Mouse (Mus musculus): ENCODE measurements around the gene Limch1. TPM values are rescaled to one million over a fixed set of nuclear protein-coding genes. Genes with fewer than 3 reads are reported as not detected.
A peak's percentile ranks its signal among the peaks of the same experiment; 100 is the strongest.

The Limch1 gene
- total and polyA plus RNA-seq, 3 experiments, result 0.05 TPM; not detected in 2

DNA sequence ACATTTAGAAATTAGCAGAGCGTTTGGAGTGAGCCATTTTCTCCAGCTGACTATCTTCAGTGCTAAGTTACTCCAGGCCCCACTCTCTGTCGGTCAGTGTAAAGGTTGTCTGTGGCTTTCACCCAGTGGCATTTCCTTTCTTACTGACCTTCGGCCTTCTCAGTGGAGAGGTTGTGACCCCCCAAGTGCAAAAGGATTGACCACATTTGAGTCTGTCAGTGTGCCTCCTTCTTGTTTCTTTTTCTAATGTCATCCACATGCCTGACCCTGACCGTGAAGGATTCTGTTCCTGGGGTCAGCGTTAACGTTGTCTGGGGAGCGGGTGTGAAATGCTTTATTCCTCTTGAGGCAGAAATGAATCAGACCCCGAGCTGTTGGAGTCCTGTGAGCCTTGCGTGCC lies 191.7 kb downstream of the Limch1 start:
- dilution Hi-C loops (cut with MboI; ENCODE audit: extremely low pct_ligation_motif_present, extremely low pct_unique_long_range_greater_than_20kb, low sequenced_read_pairs) (no loop called here), in situ Hi-C loops (cut with MboI; ENCODE audit: low pct_ligation_motif_present, low pct_unique_long_range_greater_than_20kb, low sequenced_read_pairs) (no loop called here)
- H3K9me3 ChIP-seq (replicated peaks; ENCODE audit: low read length), result no peaks in the 10 kb centered on the region
- H3K9ac ChIP-seq (ENCODE audit: insufficient read depth, low read depth), result no peak overlapping the region
- TF ChIP-seq POLR2A (IDR thresholded peaks at IDR 0.05; ENCODE audit: low read depth, low read length) (no peak), ZNF384 (IDR thresholded peaks at IDR 0.05; ENCODE audit: low read depth, low read length) (no peak), USF2 (conservative IDR thresholded peaks at IDR 0.05; ENCODE audit: low read depth, low read length) (no peak), ZKSCAN1 (IDR thresholded peaks at IDR 0.05; ENCODE audit: borderline replicate concordance, low read depth, low read length) (no peak), MAZ (IDR thresholded peaks at IDR 0.05; ENCODE audit: low read depth, low read length) (no peak), POLR2AphosphoS2 (IDR thresholded peaks at IDR 0.05; ENCODE audit: low read depth, low read length) (no peak), IRF4 (IDR thresholded peaks at IDR 0.05; ENCODE audit: low read depth, low read length) (no peak), MEF2A (IDR thresholded peaks at IDR 0.05; ENCODE audit: borderline replicate concordance, low read depth, low read length) (no peak), EP300 (IDR thresholded peaks at IDR 0.05; ENCODE audit: low read length) (no peak), SMC3 (IDR thresholded peaks at IDR 0.05; ENCODE audit: low read depth, low read length) (no peak), SIN3A (IDR thresholded peaks at IDR 0.05; ENCODE audit: low read length) (no peak), NRF1 (IDR thresholded peaks at IDR 0.05; ENCODE audit: low read depth, low read length) (no peak), HCFC1 (IDR thresholded peaks at IDR 0.05; ENCODE audit: low read depth, low read length) (no peak), RCOR1 (conservative IDR thresholded peaks at IDR 0.05; ENCODE audit: low read depth, low read length) (no peak), CHD2 (IDR thresholded peaks at IDR 0.05; ENCODE audit: low read length) (no peak), RAD21 (IDR thresholded peaks at IDR 0.05; ENCODE audit: low read depth, low read length) (no peak)
- no peak overlapping the region for H3K4me2 ChIP-seq (ENCODE audit: insufficient read depth, low read depth, poor library complexity, severe bottlenecking)
- H3K79me2 ChIP-seq (replicated peaks; ENCODE audit: control insufficient read depth, extremely low read depth, insufficient read depth, poor library complexity, severe bottlenecking), result no peaks in the 10 kb centered on the region
- H3K36me3 ChIP-seq (replicated peaks in 1 of 2; ENCODE audit: control insufficient read depth in 1 of 2, insufficient read depth in 1 of 2, low read length in 1 of 2), result no peaks in the 10 kb centered on the region
- H3K4me3 ChIP-seq (replicated peaks in 1 of 3; ENCODE audit: low read depth in 2 of 3, low read length in 2 of 3, poor library complexity in 1 of 3), result no peak overlapping the region
- DNase-seq (ENCODE audit: extremely low read depth), result no peak
- H3K27ac ChIP-seq (ENCODE audit: insufficient read depth, low read depth), result no peak overlapping the region
- H3K27me3 ChIP-seq (replicated peaks), result no peaks in the 10 kb centered on the region
- peaks cover 0 to 8% of the 10 kb centered on the region in 2 experiments; a peak in 2 of 4 replicates for H3K4me1 ChIP-seq (ENCODE audit: control insufficient read depth in 1 of 2, insufficient read depth in 2 of 2)

- TF ChIP-seq ZC3H11A (IDR thresholded peaks at IDR 0.05; ENCODE audit: low read depth, low read length), result no peak
- Histone ChIP-seq H3K9ac (ENCODE audit: insufficient read depth, low read depth) (no peak overlapping the region), H3K4me3 (replicated peaks in 1 of 3; ENCODE audit: low read depth in 2 of 3, low read length in 2 of 3, poor library complexity in 1 of 3) (no peak overlapping the region), H3K27ac (ENCODE audit: insufficient read depth, low read depth) (no peak overlapping the region), H3K9me3 (replicated peaks; ENCODE audit: low read length) (no peaks in the 10 kb centered on the region), H3K4me1 (ENCODE audit: control insufficient read depth in 1 of 2, insufficient read depth in 2 of 2) (peaks cover 0 to 22% of the 10 kb centered on the region in 2 experiments; a peak in 2 of 4 replicates), H3K27me3 (replicated peaks) (no peaks in the 10 kb centered on the region), H3K79me2 (replicated peaks; ENCODE audit: control insufficient read depth, extremely low read depth, insufficient read depth, poor library complexity, severe bottlenecking) (no peaks in the 10 kb centered on the region), H3K4me2 (ENCODE audit: insufficient read depth, low read depth, poor library complexity, severe bottlenecking) (no peak overlapping the region), H3K36me3 (replicated peaks in 1 of 2; ENCODE audit: control insufficient read depth in 1 of 2, insufficient read depth in 1 of 2, low read length in 1 of 2) (no peaks in the 10 kb centered on the region)
- DNase-seq (ENCODE audit: extremely low read depth), result peak; percentile 3
- dilution Hi-C loops (cut with MboI; ENCODE audit: extremely low pct_ligation_motif_present, extremely low pct_unique_long_range_greater_than_20kb, low sequenced_read_pairs), result no loop called here
- in situ Hi-C loops (cut with MboI; ENCODE audit: low pct_ligation_motif_present, low pct_unique_long_range_greater_than_20kb, low sequenced_read_pairs), result no loop called here
Observed at GRCm38 (mm10) chr5:66941710-66942450, 196.3 kb downstream of the Limch1 start.
